Mouse (Mus musculus) embryonic facial prominence, embryonic 13.5 days (tissue): ENCODE measurements around the gene Adgrg1. TPM values are rescaled to one million over a fixed set of nuclear protein-coding genes. Genes with fewer than 3 reads are reported as not detected.

Experiments
- ATAC-seq: fragments of 200-750 bp; cut with Nextera tagmentation; 2 replicates; pipeline ENCODE4 v1.8.0; 2017; ENCODE audit warnings: low read depth; ENCODE audit not compliant: insufficient number of reproducible peaks, insufficient read depth, low FRiP score, low TSS enrichment
- H3K27ac ChIP-seq: fragments of 300-500 bp; sonication (generic); 2 replicates; pipeline ENCODE4 v1.5.1; 2015; ENCODE audit warnings: moderate library complexity, mild to moderate bottlenecking, inconsistent platforms
- H3K27me3 ChIP-seq: fragments of 300-500 bp; sonication (generic); 2 replicates; pipeline ENCODE4 v1.6.1; 2015; ENCODE audit warnings: mild to moderate bottlenecking, inconsistent platforms
- H3K36me3 ChIP-seq: fragments of 300-500 bp; sonication (generic); 2 replicates; pipeline ENCODE4 v1.6.1; 2015; ENCODE audit warnings: mild to moderate bottlenecking, inconsistent platforms
- H3K4me1 ChIP-seq: fragments of 300-500 bp; sonication (generic); 2 replicates; pipeline ENCODE4 v1.6.1; 2015; ENCODE audit warnings: inconsistent platforms
- H3K4me2 ChIP-seq: fragments of 300-500 bp; sonication (generic); 2 replicates; pipeline ENCODE4 v1.6.1; 2015; ENCODE audit warnings: moderate library complexity, mild to moderate bottlenecking, inconsistent platforms
- H3K4me3 ChIP-seq: fragments of 300-500 bp; sonication (generic); 2 replicates; pipeline ENCODE4 v1.5.1; 2015; ENCODE audit warnings: mild to moderate bottlenecking, inconsistent platforms
- H3K9ac ChIP-seq: fragments of 300-500 bp; sonication (generic); 2 replicates; pipeline ENCODE4 v1.6.1; 2015; ENCODE audit warnings: mild to moderate bottlenecking, inconsistent platforms
- H3K9me3 ChIP-seq: fragments of 300-500 bp; sonication (generic); 2 replicates; pipeline ENCODE4 v1.6.1; 2016; ENCODE audit warnings: inconsistent platforms
- WGBS: fragments of 180-500 bp; shearing (Covaris S2); methylation state at CpG from one replicate; pipeline ENCODE4 v1.1.7; 2015; ENCODE audit warnings: mixed read lengths; 5-methylcytosine and 5-hydroxymethylcytosine counted together
- polyA plus RNA-seq: library from polyadenylated mRNA; unstranded; fragments of >200 nt; fragmentation: Nextera tagmentation; extraction: Ambion mirVana; gene quantifications from 2 replicates; pipeline ENCODE4 v1.2.1, GENCODE M21; 2015

Gene Adgrg1
- polyA plus RNA-seq, 1 experiment from 2014 or later, result 18.4 TPM

DNA sequence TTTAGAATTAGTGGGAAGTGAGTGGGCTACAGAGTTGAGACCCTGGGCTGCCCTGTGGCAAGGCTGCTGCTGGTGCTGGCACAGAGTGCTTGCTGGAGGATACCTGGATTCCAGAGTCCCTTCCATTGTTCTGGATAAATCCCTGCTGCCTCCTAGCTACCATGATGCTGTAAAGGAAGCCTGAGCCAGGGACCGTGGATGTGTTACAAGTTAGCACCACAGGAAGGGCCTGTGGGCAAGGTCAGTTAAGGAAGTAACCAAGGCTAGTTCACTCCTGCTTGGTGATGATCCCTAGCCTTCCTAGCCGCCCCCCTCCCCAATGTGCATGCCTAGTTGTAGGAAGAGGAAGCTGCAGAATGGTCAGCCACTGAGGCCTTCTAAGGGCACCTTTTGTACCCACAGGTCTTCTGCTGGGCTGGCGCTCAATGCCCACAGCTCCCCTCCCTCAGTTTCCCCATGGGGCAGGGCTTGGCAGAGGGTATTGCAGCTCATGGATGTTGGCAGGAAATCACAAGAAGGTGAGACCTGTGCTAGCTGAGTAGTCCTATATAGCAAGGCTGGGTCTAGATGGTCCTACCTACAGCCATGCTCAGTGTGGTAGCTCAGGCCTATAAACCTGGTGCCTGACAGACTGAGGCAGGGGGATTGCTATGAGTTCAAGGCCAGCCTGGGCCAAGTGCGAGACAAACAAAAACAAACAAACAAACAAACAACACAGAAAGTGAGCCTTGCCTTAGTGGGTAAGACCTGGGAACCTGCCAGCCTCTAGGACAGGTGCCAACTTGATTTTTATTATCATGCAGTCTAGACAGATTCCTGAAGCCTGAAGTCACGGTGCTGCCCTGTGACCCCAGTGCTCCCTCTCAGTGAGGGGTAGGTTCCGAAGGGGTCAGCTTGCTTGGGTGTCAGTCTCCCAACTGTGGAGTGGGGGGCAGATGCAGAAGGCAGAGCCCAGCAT lies 22.6 kb downstream of the Adgrg1 start:
- WGBS, result 55% methylated on average over 6 of the region's 6 CpGs
- H3K4me2 ChIP-seq, result no peak overlapping the region
- peaks cover 34% of the 10 kb centered on the region for H3K4me1 ChIP-seq
- no peak overlapping the region for H3K27ac ChIP-seq
- H3K9me3 ChIP-seq, result no peaks in the 10 kb centered on the region
- ATAC-seq, result no peak
- no peaks in the 10 kb centered on the region for H3K27me3 ChIP-seq
- H3K9ac ChIP-seq, result no peak overlapping the region
- H3K4me3 ChIP-seq, result no peak overlapping the region
- no peaks in the 10 kb centered on the region for H3K36me3 ChIP-seq

DNA sequence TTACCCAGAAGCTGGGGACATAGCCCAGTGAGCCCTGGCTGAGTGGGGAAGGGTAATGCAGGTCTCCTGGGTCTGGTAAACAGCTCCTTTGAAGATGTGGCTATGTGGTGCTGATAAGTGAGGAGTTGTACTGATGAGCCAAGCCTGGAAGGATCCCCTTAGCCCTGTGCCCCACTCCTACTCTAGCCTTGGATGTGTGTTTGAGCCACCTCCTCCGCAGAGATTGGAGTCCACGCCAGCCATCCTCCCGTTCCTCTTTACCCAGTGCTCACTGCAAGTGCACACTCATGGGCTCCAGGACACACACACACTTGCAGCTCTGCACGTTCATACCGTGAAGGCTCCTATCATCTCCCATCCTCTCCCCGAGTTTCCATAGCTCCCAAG lies 23.3 kb downstream of the Adgrg1 start:
- peaks cover 29% of the 10 kb centered on the region for H3K4me1 ChIP-seq
- H3K4me3 ChIP-seq, result no peak overlapping the region
- H3K27me3 ChIP-seq, result no peaks in the 10 kb centered on the region
- no peak overlapping the region for H3K9ac ChIP-seq
- no peaks in the 10 kb centered on the region for H3K9me3 ChIP-seq
- no peak overlapping the region for H3K27ac ChIP-seq
- no peaks in the 10 kb centered on the region for H3K36me3 ChIP-seq
- WGBS, result 83% methylated on average over 6 of the region's 6 CpGs
- H3K4me2 ChIP-seq, result no peak overlapping the region
- ATAC-seq, result no peak

DNA sequence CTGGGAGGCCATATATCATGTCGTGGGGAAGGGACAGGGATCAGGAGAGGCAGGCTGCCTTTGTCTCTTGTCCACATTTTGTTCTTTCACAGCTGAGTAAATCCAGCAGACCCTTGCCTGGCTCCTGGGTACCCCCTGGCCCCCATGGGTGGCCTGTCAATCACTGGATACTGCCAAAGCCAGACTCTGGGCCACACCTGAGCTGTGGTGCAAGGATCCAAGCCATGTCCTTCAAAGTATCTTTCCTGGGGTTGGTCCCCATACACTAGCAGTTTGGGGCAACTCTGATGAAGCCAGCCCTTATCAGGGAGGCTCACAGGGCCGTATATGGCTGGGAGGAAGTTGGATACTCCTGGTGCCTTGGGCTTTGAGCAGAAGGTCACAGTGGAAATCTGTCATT lies 23.9 kb downstream of the Adgrg1 start:
- Histone ChIP-seq H3K27ac (no peak overlapping the region), H3K4me3 (no peak overlapping the region), H3K36me3 (no peaks in the 10 kb centered on the region), H3K9me3 (no peaks in the 10 kb centered on the region), H3K4me2 (no peak overlapping the region), H3K9ac (no peak overlapping the region), H3K4me1 (peaks cover 26% of the 10 kb centered on the region), H3K27me3 (no peaks in the 10 kb centered on the region; the same call in 1 of the 2 replicates)
- WGBS, result 56% methylated on average over 2 of the region's 2 CpGs
- ATAC-seq, result no peak

DNA sequence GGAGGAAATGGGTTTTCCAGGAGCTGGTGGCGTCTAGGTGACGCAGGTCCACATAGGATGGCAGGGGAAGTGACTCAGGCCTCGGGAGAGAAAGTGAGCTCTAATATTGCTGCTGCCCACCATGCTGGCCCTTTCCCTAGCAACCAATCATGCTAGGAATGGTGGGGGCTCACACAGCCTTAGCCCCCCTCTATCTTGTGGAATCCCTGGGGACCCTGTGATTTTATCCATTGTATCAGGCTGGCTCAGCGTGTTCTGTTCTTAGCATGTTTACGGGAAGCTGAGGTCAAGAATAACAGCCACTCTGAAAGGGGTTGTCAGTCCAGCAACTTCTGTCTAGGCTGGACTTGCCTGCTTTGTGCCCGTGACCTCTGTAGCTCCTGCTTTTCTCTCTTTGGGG lies 24.5 kb downstream of the Adgrg1 start:
- Histone ChIP-seq H3K9me3 (no peaks in the 10 kb centered on the region), H3K27ac (no peak overlapping the region), H3K27me3 (no peaks in the 10 kb centered on the region; the same call in 1 of the 2 replicates), H3K4me3 (no peak overlapping the region), H3K36me3 (no peaks in the 10 kb centered on the region), H3K4me2 (no peak overlapping the region), H3K4me1 (peaks cover 20% of the 10 kb centered on the region), H3K9ac (no peak overlapping the region)
- ATAC-seq, result no peak
- 68% methylated on average over 6 of the region's 6 CpGs for whole genome bisulfite sequencing

DNA sequence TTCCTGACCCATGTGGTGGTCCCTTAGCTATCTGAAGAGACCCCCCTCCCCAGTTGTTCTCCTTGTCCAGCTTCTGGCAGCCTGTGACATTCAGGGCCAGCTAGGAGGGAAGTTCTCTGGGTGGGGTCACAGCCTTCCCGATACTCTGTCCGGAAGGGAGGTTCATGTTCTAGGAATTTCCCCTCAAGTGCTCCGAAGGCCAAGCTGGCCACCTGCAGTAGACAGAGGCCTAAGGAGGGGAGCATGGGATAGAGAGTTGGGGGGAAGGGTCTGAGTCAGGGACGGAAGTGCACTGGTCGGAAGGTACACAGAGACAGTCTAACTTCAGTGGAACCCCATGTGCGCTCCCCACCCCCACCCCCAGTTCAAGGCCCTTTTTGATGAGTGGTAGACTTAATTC lies 25.4 kb downstream of the Adgrg1 start:
- H3K9ac ChIP-seq, result no peak overlapping the region
- ATAC-seq, result no peak
- H3K4me1 ChIP-seq, result peaks cover 14% of the 10 kb centered on the region
- H3K27me3 ChIP-seq, result no peaks in the 10 kb centered on the region; the same call in 1 of the 2 replicates
- H3K36me3 ChIP-seq, result no peaks in the 10 kb centered on the region
- WGBS, result 71% methylated on average over 6 of the region's 6 CpGs
- H3K9me3 ChIP-seq, result no peaks in the 10 kb centered on the region
- no peak overlapping the region for H3K4me3 ChIP-seq
- no peak overlapping the region for H3K27ac ChIP-seq
- H3K4me2 ChIP-seq, result no peak overlapping the region

DNA sequence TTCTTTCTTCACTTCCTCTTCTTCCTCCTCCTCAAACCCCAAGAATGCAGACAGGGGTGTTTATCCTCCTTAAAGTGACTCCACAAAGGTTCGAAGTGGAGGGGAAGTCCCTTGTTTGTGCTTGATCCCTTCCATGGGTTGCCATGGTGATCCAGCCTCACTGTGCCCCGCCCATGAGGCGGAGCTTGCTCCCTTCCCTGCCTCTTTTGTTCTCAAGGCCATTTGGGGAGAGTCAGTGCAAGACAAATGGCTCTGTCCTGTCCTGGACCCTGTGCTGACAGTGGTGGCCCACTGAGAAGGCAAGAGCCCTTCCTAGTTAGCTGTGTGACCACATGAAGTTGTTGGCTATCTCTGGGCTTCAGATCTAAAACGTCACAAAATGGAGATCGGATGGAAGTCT lies 26.1 kb downstream of the Adgrg1 start:
- Histone ChIP-seq H3K4me1 (peaks cover 11% of the 10 kb centered on the region), H3K9me3 (no peaks in the 10 kb centered on the region), H3K4me3 (no peak overlapping the region), H3K27me3 (no peaks in the 10 kb centered on the region; the same call in 1 of the 2 replicates), H3K9ac (no peak overlapping the region), H3K4me2 (no peak overlapping the region), H3K27ac (0 out of 2 replicates have a peak overlapping the region, but pooled peaks have one; percentile 23), H3K36me3 (no peaks in the 10 kb centered on the region)
- ATAC-seq, result no peak
- WGBS, result 25% methylated on average over 5 of the region's 5 CpGs

DNA sequence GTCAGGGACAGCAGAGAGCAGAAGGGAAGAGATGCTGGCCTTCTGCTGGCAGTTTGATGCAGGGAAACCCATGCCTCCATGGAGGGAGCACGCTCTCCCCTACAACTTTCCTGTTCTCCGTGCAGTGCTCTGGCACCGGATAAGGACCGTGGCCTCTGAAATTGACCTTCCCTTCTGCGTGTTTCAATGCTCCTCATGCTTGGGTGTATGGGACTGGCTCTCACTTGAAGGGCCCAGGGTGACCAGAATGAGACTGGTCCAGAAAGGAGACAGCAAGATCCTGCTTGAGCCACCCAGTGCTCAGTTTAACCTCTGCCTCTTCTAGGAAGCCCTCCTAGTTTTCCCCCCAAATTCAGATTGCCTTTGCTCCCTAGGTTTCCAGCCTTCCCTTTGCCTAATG lies 26.6 kb downstream of the Adgrg1 start:
- Histone ChIP-seq H3K36me3 (no peaks in the 10 kb centered on the region), H3K9me3 (no peaks in the 10 kb centered on the region), H3K27me3 (no peaks in the 10 kb centered on the region; the same call in 1 of the 2 replicates), H3K4me3 (no peak overlapping the region), H3K9ac (no peak overlapping the region), H3K27ac (0 out of 2 replicates have a peak overlapping the region, but pooled peaks have one; percentile 23), H3K4me1 (peaks cover 11% of the 10 kb centered on the region), H3K4me2 (no peak overlapping the region)
- WGBS, result 74% methylated on average over 5 of the region's 5 CpGs
- no peak for ATAC-seq

DNA sequence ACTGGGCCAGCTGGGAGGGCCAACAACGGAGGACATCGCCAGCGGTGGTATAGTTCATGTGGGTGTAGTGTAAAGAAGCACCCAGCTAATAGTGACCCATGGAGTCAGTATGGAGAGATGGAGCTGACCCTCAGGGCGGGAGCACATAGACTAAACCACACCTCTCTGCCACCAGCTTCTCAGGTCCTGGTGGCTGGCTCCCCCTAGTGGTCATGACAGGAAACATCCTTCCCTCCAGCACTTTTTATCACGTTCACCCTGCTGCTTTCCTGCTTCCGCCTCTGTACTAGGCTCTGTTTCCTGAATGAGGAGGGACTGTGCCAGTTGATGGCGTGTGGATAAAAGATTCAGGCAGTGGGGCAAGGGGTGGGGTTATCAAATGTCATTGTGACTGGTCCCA lies 27.1 kb downstream of the Adgrg1 start:
- no peak overlapping the region for H3K9ac ChIP-seq
- no peaks in the 10 kb centered on the region for H3K36me3 ChIP-seq
- WGBS, result 10% methylated on average over 7 of the region's 7 CpGs
- H3K27me3 ChIP-seq, result no peaks in the 10 kb centered on the region; the same call in 1 of the 2 replicates
- H3K9me3 ChIP-seq, result no peaks in the 10 kb centered on the region
- no peak overlapping the region for H3K27ac ChIP-seq
- no peak overlapping the region for H3K4me3 ChIP-seq
- H3K4me1 ChIP-seq, result peaks cover 11% of the 10 kb centered on the region
- no peak overlapping the region for H3K4me2 ChIP-seq
- ATAC-seq, result no peak

DNA sequence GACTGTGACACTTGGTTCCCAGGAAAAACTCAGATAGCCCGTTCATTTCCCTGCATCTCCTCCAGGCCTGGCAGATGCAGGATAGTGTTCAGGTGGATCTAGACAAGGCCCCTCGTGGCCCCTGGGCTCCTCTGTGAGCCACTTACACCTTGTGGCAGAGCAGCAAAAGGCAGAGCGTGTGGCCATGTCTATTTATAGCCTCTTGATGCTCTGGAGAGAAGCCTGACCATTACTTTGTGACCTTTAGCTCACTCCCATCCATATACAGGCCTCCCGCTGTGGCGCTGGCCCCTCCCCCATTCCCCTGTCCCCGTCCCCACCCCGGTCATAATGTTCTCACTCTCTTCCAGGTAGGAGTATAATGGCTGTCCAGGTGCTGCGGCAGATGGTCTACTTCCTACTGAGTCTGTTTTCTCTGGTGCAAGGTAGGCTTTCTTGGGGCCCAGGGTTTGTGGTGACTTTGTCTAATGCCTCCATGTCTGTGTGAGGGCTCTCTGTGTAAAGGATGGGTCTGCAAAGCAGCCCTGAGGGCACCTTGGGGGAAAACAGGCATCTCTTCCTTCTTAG lies 27.6 kb downstream of the Adgrg1 start:
- Histone ChIP-seq H3K27me3 (no peaks in the 10 kb centered on the region; the same call in 1 of the 2 replicates), H3K36me3 (no peaks in the 10 kb centered on the region), H3K9me3 (no peaks in the 10 kb centered on the region), H3K27ac (no peak overlapping the region), H3K4me2 (no peak overlapping the region), H3K4me1 (peaks cover 11% of the 10 kb centered on the region), H3K4me3 (no peak overlapping the region), H3K9ac (no peak overlapping the region)
- no peak for ATAC-seq
- WGBS, result 57% methylated on average over 8 of the region's 8 CpGs

DNA sequence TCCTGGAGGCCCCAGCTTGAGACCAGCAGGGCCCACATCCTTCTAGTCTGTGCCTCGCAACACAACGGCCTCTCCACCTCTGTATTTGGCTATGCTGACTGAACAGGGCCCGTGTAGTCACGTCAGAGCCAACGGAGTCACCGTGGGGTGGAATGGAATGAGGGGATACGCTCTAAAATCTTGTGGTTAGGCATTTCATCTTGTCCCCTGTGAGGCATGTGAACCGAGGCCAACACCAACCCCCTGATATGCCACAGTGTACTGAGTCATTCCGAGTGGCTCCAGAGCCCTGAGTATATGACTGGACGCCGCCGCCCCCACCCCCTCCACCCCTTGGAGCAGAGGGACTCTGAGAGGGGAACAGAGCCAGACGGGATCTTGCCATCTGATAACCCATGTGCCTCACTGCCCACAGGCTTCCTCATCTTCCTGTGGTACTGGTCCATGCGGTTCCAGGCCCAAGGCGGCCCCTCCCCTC lies 37.9 kb downstream of the Adgrg1 start:
- Histone ChIP-seq H3K9me3 (no peaks in the 10 kb centered on the region), H3K36me3 (no peaks in the 10 kb centered on the region; the same call in 1 of the 2 replicates), H3K9ac (no peak overlapping the region), H3K27ac (no peak overlapping the region), H3K4me3 (no peak overlapping the region), H3K4me2 (no peak overlapping the region), H3K4me1 (no peaks in the 10 kb centered on the region), H3K27me3 (no peaks in the 10 kb centered on the region)
- ATAC-seq, result no peak
- 77% methylated on average over 15 of the region's 15 CpGs for WGBS

DNA sequence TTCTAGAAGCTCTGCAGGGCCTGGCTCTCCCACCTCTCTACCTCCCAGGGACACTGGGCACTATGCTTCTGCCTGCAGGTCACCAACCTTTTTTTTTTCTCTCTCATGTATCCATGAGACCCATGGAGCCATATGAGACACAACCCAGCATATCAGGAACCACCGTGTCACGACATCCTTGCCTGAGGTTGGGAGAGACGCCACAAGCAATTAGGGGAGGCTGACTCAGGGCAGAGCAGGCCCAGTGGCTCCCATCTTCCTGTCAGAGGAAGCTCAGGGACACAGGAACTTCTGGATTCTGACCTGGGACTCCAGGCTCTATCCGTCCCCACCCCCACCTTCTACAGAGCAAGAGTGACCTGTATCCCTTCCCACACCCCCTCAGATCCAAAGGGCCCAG lies 41.3 kb downstream of the Adgrg1 start:
- Histone ChIP-seq H3K9me3 (no peaks in the 10 kb centered on the region), H3K36me3 (no peaks in the 10 kb centered on the region), H3K27me3 (no peaks in the 10 kb centered on the region), H3K9ac (no peak overlapping the region), H3K4me1 (no peaks in the 10 kb centered on the region), H3K4me3 (no peak overlapping the region), H3K4me2 (no peak overlapping the region), H3K27ac (no peak overlapping the region)
- WGBS, result 65% methylated on average over 4 of the region's 4 CpGs
- no peak for ATAC-seq

DNA sequence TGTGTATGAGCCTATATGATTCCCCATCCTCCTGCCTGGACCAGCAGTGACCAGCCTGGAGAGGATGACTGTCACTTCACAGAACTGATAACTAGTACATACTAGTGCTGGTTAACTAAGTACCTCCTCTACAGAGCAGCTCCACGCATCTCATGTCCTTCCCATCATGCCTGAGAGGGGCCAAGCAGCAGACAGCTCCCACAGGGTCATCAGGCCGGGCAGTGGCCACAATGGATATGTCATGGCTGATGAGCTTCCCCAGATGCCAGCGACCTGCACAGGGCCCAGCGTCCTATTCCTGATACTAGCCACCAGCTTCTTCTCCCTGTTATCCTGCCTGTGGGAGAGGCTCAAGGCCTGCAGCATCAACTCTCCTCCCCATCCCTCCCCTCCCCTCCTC lies 42.1 kb downstream of the Adgrg1 start:
- no peak for ATAC-seq
- no peak overlapping the region for H3K9ac ChIP-seq
- 63% methylated on average over 4 of the region's 4 CpGs for WGBS
- H3K4me1 ChIP-seq, result no peaks in the 10 kb centered on the region
- no peaks in the 10 kb centered on the region for H3K9me3 ChIP-seq
- no peak overlapping the region for H3K4me2 ChIP-seq
- no peak overlapping the region for H3K27ac ChIP-seq
- H3K36me3 ChIP-seq, result no peaks in the 10 kb centered on the region
- no peak overlapping the region for H3K4me3 ChIP-seq
- no peaks in the 10 kb centered on the region for H3K27me3 ChIP-seq
